Comparison of ENCODE assay signal across 8 mouse cellular contexts in the genomic region with DNA sequence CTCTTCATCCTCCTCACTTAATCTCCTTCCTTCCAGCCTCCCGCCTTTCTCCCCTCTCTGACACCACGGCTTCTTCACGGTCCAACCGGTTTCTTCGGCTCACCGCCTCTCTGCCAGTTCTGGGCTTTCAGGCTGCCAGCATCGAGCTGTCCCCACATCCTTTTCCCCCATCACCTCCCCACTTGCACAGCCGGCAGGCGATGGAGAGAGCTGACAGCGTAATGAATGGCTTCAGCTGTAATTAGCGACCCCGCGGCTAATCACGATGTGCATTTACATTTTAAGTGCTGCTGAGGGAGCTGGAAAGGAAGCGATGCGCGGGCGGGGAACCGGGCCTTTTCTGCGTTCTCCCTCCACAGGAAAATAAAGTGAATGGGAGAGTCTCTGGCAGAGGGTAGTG. TPM values are rescaled to one million over a fixed set of nuclear protein-coding genes. Genes with fewer than 3 reads are reported as not detected.
DNase-seq lines count a peak whose midpoint lies in the region; ATAC-seq lines count a peak whose summit lies in the region.

No protein-coding gene starts in this region.

- 0 out of 2 replicates have a peak overlapping the region, but pooled peaks have one; percentile 1 for H3K9ac ChIP-seq in kidney, embryonic 16.5 days (replicated peaks; ENCODE audit: low read length)
- peak overlapping the region; percentile 69 for H3K9ac ChIP-seq in hindbrain, embryonic 13.5 days
- peak overlapping the region; percentile 60 for H3K9ac ChIP-seq in neural tube, embryonic 13.5 days

- H3K4me3 ChIP-seq in kidney, embryonic 16.5 days (ENCODE audit: low read length), result peak overlapping the region; percentile 9
- H3K4me3 ChIP-seq in hindbrain, embryonic 13.5 days, result peak overlapping the region; percentile 26
- peak overlapping the region; percentile 45 for H3K4me3 ChIP-seq in neural tube, embryonic 13.5 days

- H3K4me2 ChIP-seq in kidney, embryonic 16.5 days (replicated peaks; ENCODE audit: low read depth, low read length), result peak overlapping the region; percentile 93
- peak overlapping the region; percentile 87 for H3K4me2 ChIP-seq in hindbrain, embryonic 13.5 days
- peak overlapping the region; percentile 82 for H3K4me2 ChIP-seq in neural tube, embryonic 13.5 days

- WGBS in kidney, embryonic 16.5 days, result 1% methylated on average over 20 of the region's 20 CpGs
- WGBS in hindbrain, embryonic 13.5 days, result under 1% methylated on average over 20 of the region's 20 CpGs
- 1% methylated on average over 20 of the region's 20 CpGs for WGBS in neural tube, embryonic 13.5 days

- peaks cover 77% of the 10 kb centered on the region for H3K27me3 ChIP-seq in kidney, embryonic 16.5 days (ENCODE audit: insufficient read depth, low read length)
- H3K27me3 ChIP-seq in hindbrain, embryonic 13.5 days, result peaks cover 68% of the 10 kb centered on the region
- H3K27me3 ChIP-seq in neural tube, embryonic 13.5 days, result peaks cover 68% of the 10 kb centered on the region

- 0 out of 2 replicates have a peak overlapping the region, but pooled peaks have one; percentile 3 for H3K27ac ChIP-seq in kidney, embryonic 16.5 days (ENCODE audit: low read length)
- H3K27ac ChIP-seq in hindbrain, embryonic 13.5 days, result peak overlapping the region; percentile 90
- peak overlapping the region; percentile 91 for H3K27ac ChIP-seq in neural tube, embryonic 13.5 days (replicated peaks)

- no peaks in the 10 kb centered on the region for H3K36me3 ChIP-seq in kidney, embryonic 16.5 days (ENCODE audit: insufficient read depth, low read length)
- no peaks in the 10 kb centered on the region for H3K36me3 ChIP-seq in hindbrain, embryonic 13.5 days
- H3K36me3 ChIP-seq in neural tube, embryonic 13.5 days, result no peaks in the 10 kb centered on the region

- H3K9me3 ChIP-seq in kidney, embryonic 16.5 days (ENCODE audit: low read length), result no peaks in the 10 kb centered on the region
- no peaks in the 10 kb centered on the region for H3K9me3 ChIP-seq in hindbrain, embryonic 13.5 days
- H3K9me3 ChIP-seq in neural tube, embryonic 13.5 days, result no peaks in the 10 kb centered on the region

- peaks cover 52% of the 10 kb centered on the region for H3K4me1 ChIP-seq in kidney, embryonic 16.5 days (ENCODE audit: insufficient read depth, low read length)
- H3K4me1 ChIP-seq in hindbrain, embryonic 13.5 days (replicated peaks), result peaks cover 92% of the 10 kb centered on the region
- H3K4me1 ChIP-seq in neural tube, embryonic 13.5 days (replicated peaks), result peaks cover 98% of the 10 kb centered on the region

- ATAC-seq in kidney, embryonic 16.5 days (ENCODE audit: low FRiP score, low TSS enrichment), result no peak
- peak; percentile 59 for ATAC-seq in hindbrain, embryonic 13.5 days (ENCODE audit: low FRiP score)
- peak; percentile 69 for ATAC-seq in neural tube, embryonic 13.5 days (ENCODE audit: low read depth)

- no peak for DNase-seq in kidney, adult 18-20 months
- DNase-seq in embryo, embryonic 11 days, result peak; percentile 55
- no peak for DNase-seq in thymus, postnatal 10 days (ENCODE audit: low spot score in 2 of 2)
- no peak for DNase-seq in cerebellum, postnatal 36 days
- no peak for DNase-seq in cerebellum, adult 9-11 months

RNA-seq across cellular contexts. Expression of gene Rpp25, which starts 2.0 kb away (rescaled TPM):
- polyA plus RNA-seq in kidney, embryonic 16.5 days (2015; fragmentation: Nextera tagmentation; extraction: Ambion mirVana), result 5.5 and 6.4 TPM in 2 replicates
- 15.6 and 16.2 TPM in 2 replicates for polyA plus RNA-seq in hindbrain, embryonic 13.5 days (2015; fragmentation: Nextera tagmentation; extraction: Ambion mirVana)
- 21.0 and 21.9 TPM in 2 replicates for polyA plus RNA-seq in neural tube, embryonic 13.5 days (2015; fragmentation: Nextera tagmentation; extraction: Ambion mirVana)

RNA-seq across cellular contexts. Expression of gene Cox5a, which starts 19.2 kb away (rescaled TPM):
- polyA plus RNA-seq in kidney, embryonic 16.5 days (2015; fragmentation: Nextera tagmentation; extraction: Ambion mirVana), result 670 and 691 TPM in 2 replicates
- 875 and 879 TPM in 2 replicates for polyA plus RNA-seq in hindbrain, embryonic 13.5 days (2015; fragmentation: Nextera tagmentation; extraction: Ambion mirVana)
- polyA plus RNA-seq in neural tube, embryonic 13.5 days (2015; fragmentation: Nextera tagmentation; extraction: Ambion mirVana), result 922 and 997 TPM in 2 replicates

RNA-seq across cellular contexts. Expression of gene Scamp5, which starts 34.0 kb away (rescaled TPM):
- 17.7 and 20.2 TPM in 2 replicates for polyA plus RNA-seq in kidney, embryonic 16.5 days (2015; fragmentation: Nextera tagmentation; extraction: Ambion mirVana)
- 86.3 and 94.6 TPM in 2 replicates for polyA plus RNA-seq in hindbrain, embryonic 13.5 days (2015; fragmentation: Nextera tagmentation; extraction: Ambion mirVana)
- 65.1 and 67.8 TPM in 2 replicates for polyA plus RNA-seq in neural tube, embryonic 13.5 days (2015; fragmentation: Nextera tagmentation; extraction: Ambion mirVana)

RNA-seq across cellular contexts. Expression of gene Fam219b, which starts 35.5 kb away (rescaled TPM):
- polyA plus RNA-seq in kidney, embryonic 16.5 days (2015; fragmentation: Nextera tagmentation; extraction: Ambion mirVana), result 19.0 and 19.8 TPM in 2 replicates
- 21.6 and 22.4 TPM in 2 replicates for polyA plus RNA-seq in hindbrain, embryonic 13.5 days (2015; fragmentation: Nextera tagmentation; extraction: Ambion mirVana)
- 20.2 and 20.6 TPM in 2 replicates for polyA plus RNA-seq in neural tube, embryonic 13.5 days (2015; fragmentation: Nextera tagmentation; extraction: Ambion mirVana)

RNA-seq across cellular contexts. Expression of gene Mpi, which starts 50.7 kb away (rescaled TPM):
- 54.6 and 57.2 TPM in 2 replicates for polyA plus RNA-seq in kidney, embryonic 16.5 days (2015; fragmentation: Nextera tagmentation; extraction: Ambion mirVana)
- polyA plus RNA-seq in hindbrain, embryonic 13.5 days (2015; fragmentation: Nextera tagmentation; extraction: Ambion mirVana), result 67.9 and 75.2 TPM in 2 replicates
- 70.8 and 73.1 TPM in 2 replicates for polyA plus RNA-seq in neural tube, embryonic 13.5 days (2015; fragmentation: Nextera tagmentation; extraction: Ambion mirVana)

Comparison
In these comparisons a context has a peak if more than half of its experiments do, and no peak if none do; other contexts are left out.
1. H3K27ac ChIP-seq: peak in every context shown above with its lines; median percentile 91 in neural tube, embryonic 13.5 days; 90 in hindbrain, embryonic 13.5 days; 3 in kidney, embryonic 16.5 days.
2. H3K9ac ChIP-seq: peak in every context shown above with its lines; median percentile 69 in hindbrain, embryonic 13.5 days; 60 in neural tube, embryonic 13.5 days; 1 in kidney, embryonic 16.5 days.